Mouse (Mus musculus): ENCODE results near the gene Gm28048.

GRCm38 (mm10) chr11:22848649-22849195 lies 133.2 kb downstream of the Gm28048 start:
- no peak for TF ChIP-seq CTCF (IDR thresholded peaks at IDR 0.05; ENCODE audit: low read depth, low read length)
- TF ChIP-seq POLR2A (IDR thresholded peaks at IDR 0.05; ENCODE audit: borderline replicate concordance, low read depth, low read length), result no peak
